Mouse (Mus musculus) large intestine, adult 2 months (tissue): ENCODE data around the gene Gm45208. TPM values are rescaled to one million over a fixed set of nuclear protein-coding genes. Genes with fewer than 3 reads are reported as not detected.
"Not testable (repeated sequence)": the region's sequence is repeated elsewhere in the genome, so short reads cannot be mapped to it uniquely, and the experiment has no call there.

ENCODE experiments used
- DNase-seq: peaks from one replicate; pipeline ENCODE4 v3.0.0-alpha.2; 2012; ENCODE audit warnings: low read depth, low spot score
- WGBS: fragments of 180-500 bp; shearing (Covaris S2); methylation state at CpG from one replicate; pipeline ENCODE4 v1.1.7; 2018; 5-methylcytosine and 5-hydroxymethylcytosine counted together
- polyA plus RNA-seq: library from polyadenylated mRNA; depleted of rRNA; stranded (reverse); fragments of >200 nt; gene quantifications from 2 replicates; pipeline ENCODE4 v1.2.3, GENCODE M21; 2012; rRNA removed

The Gm45208 gene
- 0.10 TPM in 1 of 2 replicates, not detected in the other for polyA plus RNA-seq

DNA sequence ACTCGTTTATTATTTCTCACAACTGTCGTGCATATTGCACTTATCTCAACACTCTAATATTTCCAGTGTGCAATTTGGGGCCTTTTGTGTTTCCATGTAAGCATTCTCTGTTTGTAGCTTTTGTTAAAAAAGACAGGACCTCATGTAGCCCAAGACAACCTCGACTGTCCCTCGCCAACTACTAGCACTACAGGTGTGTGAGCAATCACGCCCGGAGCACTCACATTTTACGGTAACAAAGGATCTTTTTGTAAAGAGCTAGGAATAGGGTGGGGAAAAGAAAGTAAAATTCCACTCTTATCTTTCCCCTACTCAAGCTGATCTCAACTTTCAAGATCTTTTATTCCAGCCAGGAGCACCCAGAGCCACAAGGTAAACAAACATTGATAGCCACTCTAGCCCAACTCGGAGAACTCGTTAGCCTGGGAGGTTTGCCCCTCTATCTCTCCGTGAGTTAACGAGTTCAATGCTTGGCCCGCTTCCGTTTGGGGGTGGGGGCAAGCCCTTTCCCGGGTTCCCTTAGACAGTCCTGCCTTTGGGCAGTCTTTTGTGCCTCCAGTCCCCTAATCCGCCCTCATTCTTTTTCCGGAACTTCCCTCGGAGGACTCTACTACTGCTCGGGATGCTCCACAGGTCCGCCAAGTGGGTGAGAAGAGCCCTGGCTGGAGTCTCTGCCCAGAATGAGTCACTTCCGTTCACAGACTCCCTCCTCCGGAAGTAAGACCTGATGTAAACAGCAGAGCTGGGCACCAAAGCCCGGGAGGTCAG is at the start of gene Gm45208:
TSS of gene Gm45208 (plus strand) at position 732 of the 768 bp plus-strand sequence.
- WGBS, result 20% methylated on average over 22 of the region's 22 CpGs

DNA sequence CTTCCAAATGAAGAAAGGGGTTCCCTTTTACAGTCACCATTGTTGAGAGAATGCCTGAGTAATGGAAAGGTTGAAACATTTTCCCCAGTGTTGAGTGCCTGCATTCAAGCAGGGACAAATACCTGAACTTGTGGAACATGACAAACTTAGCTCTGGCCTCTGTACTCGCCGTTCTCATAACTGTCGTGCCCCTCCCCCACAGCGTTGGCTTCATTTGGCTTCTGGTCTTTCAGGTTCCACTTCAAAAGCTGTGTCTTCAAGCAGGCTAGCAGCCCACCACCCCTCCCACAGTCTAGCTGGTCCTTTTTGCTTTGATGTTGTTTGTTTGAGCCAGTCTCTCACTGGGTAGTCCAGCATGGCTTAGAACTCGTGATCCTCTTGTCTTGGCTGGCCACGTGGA is 49.3 kb upstream of the Gm45208 start:
- DNase-seq, result no peak
- WGBS, result 59% methylated on average over 6 of the region's 6 CpGs

More for the DNA sequence above, at the start of gene Gm45208:
- no peak for DNase-seq

DNA sequence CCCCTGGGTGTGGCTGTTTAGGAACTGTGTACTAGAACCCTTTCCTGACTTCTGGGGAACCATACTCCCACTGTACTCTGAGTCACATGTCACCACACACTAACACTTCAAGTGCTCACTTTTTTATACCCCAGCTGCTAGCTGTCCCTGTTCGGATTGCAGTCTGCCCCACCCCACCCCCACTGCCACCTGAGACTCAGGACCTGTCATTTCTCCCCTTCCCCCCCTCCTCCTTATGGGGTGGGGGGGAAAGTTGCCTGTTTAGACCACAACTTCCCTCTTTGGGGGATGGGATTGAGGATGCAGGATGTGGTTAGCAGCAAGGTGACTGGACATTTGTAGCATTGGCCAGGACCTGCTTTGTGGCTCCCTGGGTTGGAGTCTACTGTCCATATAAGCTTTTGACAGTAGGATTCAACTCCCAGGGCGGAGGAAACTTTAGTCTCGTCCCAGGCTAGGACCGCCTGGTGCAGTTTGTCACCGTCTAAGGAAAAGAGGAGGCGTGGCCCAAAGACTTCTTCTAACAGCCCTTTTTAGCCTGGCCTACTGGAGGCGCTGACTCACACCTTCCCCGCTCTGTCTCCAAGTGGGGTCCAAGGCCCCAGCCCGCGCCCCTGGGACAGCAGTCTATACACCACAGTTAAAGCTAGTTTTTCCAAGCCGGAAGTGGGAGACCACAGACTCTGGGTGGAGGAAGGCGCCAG is 48.3 kb upstream of the Gm45208 start:
- WGBS, result 20% methylated on average over 12 of the region's 12 CpGs
- DNase-seq, result no peak

- DNase-seq, result no peak
- WGBS, result 22% methylated on average over 28 of the region's 28 CpGs
Measured at GRCm38 (mm10) chrX:7674284-7675000, 47.6 kb upstream of the Gm45208 start.

- DNase-seq, result no peak
- WGBS, result 28% methylated on average over 10 of the region's 10 CpGs
Measured at GRCm38 (mm10) chrX:7675001-7675380, 47.1 kb upstream of the Gm45208 start.

DNA sequence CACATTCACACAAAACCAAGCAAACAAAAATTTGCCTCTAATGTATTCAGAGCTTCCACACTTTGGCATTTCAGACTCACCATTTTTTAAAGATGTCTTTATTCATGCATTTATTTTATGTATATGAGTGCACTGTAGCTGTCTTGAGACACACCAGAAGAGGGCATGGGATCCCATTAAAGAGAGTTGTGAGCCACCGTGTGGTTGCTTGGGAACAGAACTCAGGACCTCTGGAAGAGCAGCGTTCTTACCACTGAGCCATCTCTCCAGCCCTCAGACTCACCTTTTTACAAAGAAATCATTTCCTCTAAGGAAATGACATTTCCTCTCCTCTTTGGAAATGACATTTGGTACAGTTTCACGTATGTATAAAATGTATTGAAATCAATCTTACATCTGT is 43.1 kb upstream of the Gm45208 start:
- 26% methylated on average over 3 of the region's 3 CpGs for WGBS

DNA sequence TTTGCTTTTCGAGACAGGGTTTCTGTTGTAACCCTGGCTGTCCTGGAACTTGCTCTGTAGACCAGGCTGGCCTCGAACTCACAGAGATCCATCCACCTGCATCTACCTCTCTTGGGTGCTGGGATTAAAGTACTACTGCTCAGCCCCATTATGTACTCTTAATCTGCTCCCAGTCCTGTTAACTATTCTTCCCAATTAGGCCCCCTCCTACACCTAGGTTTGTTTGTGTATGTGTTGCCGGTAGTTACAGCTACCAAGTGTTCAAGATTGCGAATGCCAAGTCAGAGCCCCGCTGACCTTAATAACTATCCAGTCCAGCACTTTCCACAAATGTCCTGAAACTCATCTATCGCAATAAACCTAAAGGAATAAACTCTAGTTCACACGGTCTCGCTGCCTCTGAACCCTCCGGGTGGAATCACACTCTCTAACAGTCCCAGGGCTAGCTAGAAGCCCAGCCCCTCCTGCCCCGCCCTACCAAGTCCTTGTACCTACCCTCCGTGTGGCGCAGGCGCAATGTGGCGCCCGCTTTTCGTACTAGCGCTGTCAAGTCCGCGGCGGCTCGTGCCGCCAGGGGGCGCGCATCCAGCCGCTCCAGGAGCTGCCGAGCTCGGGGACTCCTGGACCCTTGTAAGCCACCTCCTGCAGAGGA is 42.5 kb upstream of the Gm45208 start:
- no peak for DNase-seq
- WGBS, result 16% methylated on average over 27 of the region's 27 CpGs

More for the DNA sequence above, 43.1 kb upstream of the Gm45208 start:
- no peak for DNase-seq

DNA sequence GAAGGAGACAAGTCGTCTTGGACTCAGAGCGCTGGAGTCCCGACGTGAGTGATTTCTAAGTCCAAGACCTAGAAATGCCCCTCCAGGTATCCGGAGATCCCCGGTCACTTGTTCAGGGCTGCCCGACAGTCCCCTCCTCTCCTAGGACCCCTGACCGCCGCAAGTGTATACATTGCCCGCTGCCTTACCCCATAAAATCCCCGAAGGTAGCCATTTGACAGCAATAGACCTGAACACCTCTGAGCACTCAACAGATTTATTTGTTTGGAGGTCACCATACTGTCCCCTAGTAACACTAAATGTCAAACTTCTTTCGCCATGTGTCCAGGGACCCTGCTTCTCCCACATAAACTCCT is 42.0 kb upstream of the Gm45208 start:
- 19% methylated on average over 12 of the region's 12 CpGs for WGBS
- DNase-seq, result no peak

- no peak for DNase-seq
Measured at GRCm38 (mm10) chrX:7680864-7681263, 41.2 kb upstream of the Gm45208 start, which contains the start of gene Magix. TSS of gene Magix (minus strand) at chrX:7681251.

DNA sequence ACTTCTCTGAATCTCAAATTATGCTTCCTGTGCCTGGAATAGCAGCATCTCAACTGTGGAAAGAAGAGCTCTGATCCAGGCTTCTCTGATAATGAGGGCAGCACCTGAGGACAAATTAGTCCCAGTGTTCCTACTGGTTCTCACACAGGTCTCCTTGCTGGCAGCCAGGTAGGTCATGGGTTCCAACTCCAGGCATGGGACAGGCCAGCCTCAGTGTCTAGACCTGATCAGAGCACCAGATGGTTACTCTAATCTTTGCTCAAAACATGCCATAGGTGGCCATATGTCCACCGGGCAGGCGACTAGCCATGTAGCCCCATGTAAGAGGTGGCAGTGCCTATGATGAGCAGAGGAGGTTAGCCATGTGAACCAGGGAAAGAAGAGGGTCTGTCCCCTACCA is 33.7 kb upstream of the Gm45208 start:
- WGBS, result 86% methylated on average over 2 of the region's 2 CpGs
- DNase-seq, result no peak

More at GRCm38 (mm10) chrX:7680864-7681263, 41.2 kb upstream of the Gm45208 start, which contains the start of gene Magix:
- WGBS, result 65% methylated on average over 14 of the region's 14 CpGs

DNA sequence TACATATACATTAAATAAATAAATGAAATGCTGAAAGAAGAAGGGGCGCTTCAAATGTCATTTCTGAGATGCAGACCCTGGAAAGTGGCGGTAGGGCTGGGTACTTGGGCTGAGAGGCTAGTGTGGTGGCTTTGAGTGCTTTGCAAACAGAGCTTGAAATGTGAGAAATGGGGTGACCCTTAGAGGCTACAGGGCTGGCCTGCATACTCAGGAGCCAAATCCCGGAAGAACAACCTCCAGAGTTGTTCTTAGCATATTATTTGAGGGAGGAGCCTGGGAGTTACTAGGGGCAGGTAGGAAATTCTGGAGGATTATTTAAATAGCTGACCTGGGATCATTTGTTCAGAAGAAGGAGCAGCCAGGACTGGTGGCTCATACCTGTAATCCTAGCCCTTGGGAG is 31.6 kb upstream of the Gm45208 start:
- no peak for DNase-seq
- WGBS, result 59% methylated on average over 3 of the region's 3 CpGs

DNA sequence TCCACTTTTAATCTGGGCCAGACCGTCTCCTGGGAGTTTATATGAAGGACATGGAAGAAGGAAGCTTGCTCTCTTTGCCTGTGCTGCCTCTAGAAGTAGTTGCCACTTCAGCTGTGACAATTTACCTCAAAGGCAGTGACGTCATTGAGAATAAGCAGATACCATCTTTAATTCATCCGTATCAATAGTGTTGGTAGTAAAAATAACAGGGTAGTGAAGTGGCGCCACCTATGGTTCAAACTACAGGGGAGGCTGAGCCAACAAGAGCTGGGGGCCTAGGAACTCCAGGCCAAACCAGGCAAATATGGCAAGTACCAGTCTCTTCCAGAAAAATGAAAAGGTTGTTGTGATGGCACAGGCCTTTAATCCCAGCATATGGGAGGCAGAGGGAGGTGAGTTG is 29.2 kb upstream of the Gm45208 start:
- 38% methylated on average over 4 of the region's 4 CpGs for WGBS

GRCm38 (mm10) chrX:7696520-7696919 is 25.5 kb upstream of the Gm45208 start:
- no peak for DNase-seq
- 26% methylated on average over 6 of the region's 6 CpGs for WGBS

More for the DNA sequence above, 29.2 kb upstream of the Gm45208 start:
- DNase-seq, result no peak

- peak; percentile 75 for DNase-seq
- 17% methylated on average over 33 of the region's 33 CpGs for WGBS
Measured at GRCm38 (mm10) chrX:7696954-7697381, 25.1 kb upstream of the Gm45208 start, which contains the start of gene Gpkow. TSS of gene Gpkow (plus strand) at chrX:7697131.

- DNase-seq, result not testable (repeated sequence)
- 15% methylated on average over 6 of the region's 12 CpGs for WGBS
Measured at GRCm38 (mm10) chrX:7713764-7714134, 8.3 kb upstream of the Gm45208 start.

- WGBS, result 14% methylated on average over 40 of the region's 60 CpGs
- DNase-seq, result peak; percentile 64
Measured at GRCm38 (mm10) chrX:7714135-7714899, 7.7 kb upstream of the Gm45208 start, which contains the start of gene Wdr45. TSS of gene Wdr45 (plus strand) at chrX:7714333.

GRCm38 (mm10) chrX:7716058-7716457 is 6.0 kb upstream of the Gm45208 start:
- not testable (repeated sequence) for DNase-seq
- WGBS, result 64% methylated on average over 1 of the region's 1 CpGs

GRCm38 (mm10) chrX:7722282-7722611 is 202 bp downstream of the Gm45208 start:
- DNase-seq, result no peak
- 15% methylated on average over 11 of the region's 11 CpGs for WGBS

GRCm38 (mm10) chrX:7722691-7723090 is 646 bp downstream of the Gm45208 start:
- WGBS, result 15% methylated on average over 4 of the region's 4 CpGs

More at GRCm38 (mm10) chrX:7722691-7723090, 646 bp downstream of the Gm45208 start:
- no peak for DNase-seq
